Mouse (Mus musculus) adrenal gland, postnatal 4 days (tissue): ENCODE measurements around the gene a. TPM values are rescaled to one million over a fixed set of nuclear protein-coding genes. Genes with fewer than 3 reads are reported as not detected.
A peak's percentile ranks its signal among the peaks of the same experiment; 100 is the strongest.

Experiments
- DNase-seq, 2 experiments: peaks; one replicate each; pipeline ENCODE4 v3.0.0; 2021 to 2022; ENCODE audit warnings: low spot score in 2 of 2, mixed read lengths in 2 of 2
- long read RNA-seq, 2 experiments: library from polyadenylated mRNA; stranded (forward); transcript quantifications; one replicate each; pipeline ENCODE4 v2.0.0; 2021
- total RNA-seq, 2 experiments: library from RNA; stranded (reverse); gene quantifications; 2 replicates each; pipeline ENCODE4 v1.2.3; 2021

Gene a
- not detected for total RNA-seq
- long read RNA-seq, experiment 1, partial matches to known transcripts = 0 of 5 reads
- long read RNA-seq, experiment 1, other reads (novel, unspliced or antisense) = 5 of 5 reads
- long read RNA-seq, experiment 2, partial matches to known transcripts = 0 of 6 reads
- long read RNA-seq, experiment 2, other reads (novel, unspliced or antisense) = 6 of 6 reads

DNA sequence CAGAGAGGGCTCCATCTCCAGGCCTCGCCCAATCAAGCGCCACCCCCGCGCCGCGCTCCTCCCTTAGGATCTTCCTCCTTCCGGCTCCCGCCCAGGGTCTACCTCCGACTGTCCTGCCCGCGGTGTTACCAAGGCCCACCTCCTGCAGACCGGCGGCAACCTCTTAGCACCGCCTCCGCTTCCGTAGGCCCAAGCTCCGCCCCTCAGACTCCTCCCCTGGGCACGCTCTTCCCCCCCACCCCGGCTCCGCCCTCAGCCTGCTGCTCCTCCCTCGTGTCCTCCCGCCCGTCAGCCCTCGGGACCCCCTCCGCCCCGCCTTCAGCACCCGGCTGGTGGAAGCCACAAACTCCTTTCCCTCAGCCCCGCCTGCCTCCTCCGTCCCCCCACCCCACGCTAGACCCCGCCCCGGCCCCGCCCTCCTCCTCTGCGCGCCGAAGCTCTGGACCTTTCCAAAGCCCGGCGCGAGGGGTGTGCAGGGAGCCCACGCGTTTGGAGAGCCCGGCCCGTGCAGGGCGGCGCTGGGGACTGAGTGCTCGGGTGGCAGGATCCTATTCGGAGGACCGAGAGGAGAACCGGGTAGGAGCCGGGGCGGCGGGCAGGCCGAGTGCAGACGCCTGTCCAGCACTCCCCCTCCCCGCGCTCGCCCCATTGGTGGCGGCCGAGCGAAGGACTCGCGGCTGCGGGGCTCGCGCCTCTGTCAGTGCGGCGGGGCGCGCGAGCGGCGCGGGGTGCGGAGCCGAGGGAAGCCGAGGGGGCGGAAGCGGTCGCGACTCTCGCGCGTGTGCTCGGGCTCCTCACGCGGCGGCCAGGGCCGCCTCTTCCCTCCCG lies at the start of gene a, which contains the start of gene Raly:
Gene a, plus strand, starts transcription at position 747 of the 828 bp plus-strand sequence.
Gene Raly, plus strand, starts transcription at position 441 of the 828 bp plus-strand sequence.
- DNase-seq = peak; percentile 88 to 97

- DNase-seq = no peak
These were observed 48.0 kb upstream of the a start for GRCm38 (mm10) chr2:154742911-154743819.

DNA sequence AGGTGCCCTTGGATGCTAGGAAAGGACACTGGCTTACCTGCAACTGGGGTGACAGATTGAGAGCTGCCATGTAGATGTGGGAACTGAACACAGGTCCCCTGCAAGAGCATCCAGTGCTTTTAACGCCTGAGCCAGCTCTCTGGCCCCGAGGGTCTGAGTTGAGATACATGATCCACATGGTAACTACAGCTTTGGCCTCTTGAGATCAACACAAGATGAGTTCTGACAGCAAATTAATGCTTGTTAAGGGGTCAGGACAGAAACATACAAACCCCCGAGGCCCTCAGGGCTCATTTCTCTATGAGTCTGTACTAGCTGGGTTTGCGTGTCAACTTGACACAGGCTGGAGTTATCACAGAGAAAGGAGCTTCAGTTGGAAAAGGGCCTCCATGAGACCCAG lies 47.3 kb upstream of the a start:
- no peak for DNase-seq

DNA sequence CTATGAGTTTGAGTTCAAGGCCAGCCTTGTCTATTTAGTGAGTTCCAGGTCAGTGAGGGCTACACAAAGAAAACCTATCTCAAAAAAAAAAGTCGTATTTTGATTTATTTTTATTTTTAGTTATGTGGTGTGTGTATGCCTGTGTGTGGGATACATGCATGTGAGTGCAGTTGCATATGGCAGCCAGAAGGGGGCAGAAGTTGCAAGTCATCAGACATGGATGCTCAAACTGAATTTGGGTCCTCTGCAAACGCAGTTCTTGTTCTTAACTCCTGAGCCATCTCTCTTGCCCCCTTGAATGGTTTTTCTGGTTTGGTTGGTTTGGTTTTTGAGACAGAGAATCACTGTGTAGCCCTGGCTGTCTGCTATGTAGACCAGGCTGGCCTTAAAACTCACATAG lies 42.8 kb upstream of the a start:
- no peak for DNase-seq

- no peak for DNase-seq
These were observed 41.9 kb upstream of the a start for GRCm38 (mm10) chr2:154749046-154750036.

- DNase-seq = peak in 1 of 2 experiments; percentile 28
These were observed 39.3 kb upstream of the a start for GRCm38 (mm10) chr2:154751924-154752323.

- no peak for DNase-seq
These were observed 37.1 kb upstream of the a start for GRCm38 (mm10) chr2:154754068-154754560.

GRCm38 (mm10) chr2:154755791-154756190 lies 35.4 kb upstream of the a start:
- DNase-seq = no peak

- DNase-seq = no peak
These were observed 33.5 kb upstream of the a start for GRCm38 (mm10) chr2:154757691-154758090.

DNA sequence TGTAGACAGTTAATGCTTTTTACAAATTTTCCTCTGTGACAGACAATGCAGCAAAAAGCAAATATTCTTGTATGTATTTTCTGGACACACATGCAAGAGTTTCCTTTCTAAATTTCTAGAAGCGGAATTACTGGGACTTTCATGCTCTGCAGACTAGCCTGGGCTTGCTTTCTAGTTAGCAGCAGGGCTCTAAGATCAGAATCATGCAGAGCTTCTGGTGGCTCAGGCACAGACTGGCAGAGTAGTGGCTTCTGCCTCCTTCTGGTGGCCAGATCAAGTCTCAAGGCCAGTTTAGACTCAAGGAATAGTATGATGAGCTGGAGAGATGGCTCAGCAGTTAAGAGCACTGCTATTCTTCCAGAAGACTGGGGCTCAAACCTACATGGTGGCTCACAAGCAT lies 32.7 kb upstream of the a start:
- no peak for DNase-seq

- no peak for DNase-seq
These were observed 28.0 kb upstream of the a start for GRCm38 (mm10) chr2:154763226-154763625.

- no peak for DNase-seq
These were observed 26.2 kb upstream of the a start for GRCm38 (mm10) chr2:154764828-154765497.

DNA sequence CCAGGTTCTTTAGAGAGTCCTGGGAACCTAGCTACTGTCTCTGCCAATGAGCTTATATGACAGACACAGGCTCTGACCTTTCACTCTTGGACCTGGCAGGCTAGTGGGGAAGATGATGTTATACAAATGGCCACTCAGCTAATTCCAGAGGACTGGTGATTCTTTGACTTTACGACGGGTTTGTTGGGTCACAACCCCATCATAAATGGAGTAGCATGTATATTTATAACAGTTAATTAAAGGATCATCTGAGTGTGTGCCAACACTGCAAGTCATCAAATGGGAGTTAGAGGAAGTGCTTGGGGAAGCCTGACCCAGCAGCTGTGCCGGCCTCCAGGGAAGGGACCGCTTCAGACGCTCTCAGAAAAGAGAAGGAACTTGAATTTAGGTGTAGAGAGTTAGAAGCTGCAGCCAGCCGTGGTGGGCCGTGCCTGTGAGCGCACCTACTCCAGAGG lies 25.6 kb upstream of the a start:
- no peak for DNase-seq

GRCm38 (mm10) chr2:154767051-154767450 lies 24.2 kb upstream of the a start:
- no peak for DNase-seq

DNA sequence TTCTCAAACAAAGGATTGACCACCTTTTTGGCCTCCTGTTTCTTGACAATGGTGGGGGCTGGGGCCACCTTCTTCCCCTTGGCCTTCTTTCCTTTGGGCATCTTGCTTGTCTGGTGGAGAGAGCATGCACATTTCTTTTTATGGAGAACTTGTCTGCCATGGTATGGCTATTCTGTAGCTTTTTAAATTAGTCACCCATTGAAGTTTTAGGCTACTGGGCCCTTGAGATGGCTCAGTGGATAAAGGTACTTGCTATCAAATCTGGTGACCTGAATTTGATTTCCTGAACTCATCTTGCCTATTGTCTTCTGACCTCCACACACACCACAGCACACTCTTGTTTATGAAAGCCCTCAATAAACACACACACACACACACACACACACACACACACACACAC lies 21.3 kb upstream of the a start, which contains the start of gene Gm14214:
Gene Gm14214, minus strand, starts transcription at position 101 of the 400 bp plus-strand sequence.
- no peak for DNase-seq

DNA sequence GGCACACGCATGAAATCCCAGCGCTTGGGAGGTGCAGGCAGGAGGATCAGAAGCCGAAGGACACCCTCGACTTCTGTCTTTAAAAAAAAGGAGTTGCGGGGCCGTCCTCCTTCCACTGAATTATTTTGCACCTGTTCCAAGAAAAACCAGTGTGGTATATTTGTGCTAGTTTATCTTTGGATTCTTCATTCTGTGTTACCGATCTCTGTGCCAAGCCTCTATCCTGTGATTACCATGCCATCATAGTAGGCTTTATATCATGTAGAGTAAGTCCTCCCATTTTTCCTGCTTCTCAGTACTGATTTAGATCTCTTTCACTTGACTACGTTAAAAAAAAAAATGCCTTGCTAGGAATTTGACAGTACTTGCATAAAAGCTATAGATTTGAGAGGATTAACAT lies 19.6 kb upstream of the a start:
- DNase-seq = no peak

DNA sequence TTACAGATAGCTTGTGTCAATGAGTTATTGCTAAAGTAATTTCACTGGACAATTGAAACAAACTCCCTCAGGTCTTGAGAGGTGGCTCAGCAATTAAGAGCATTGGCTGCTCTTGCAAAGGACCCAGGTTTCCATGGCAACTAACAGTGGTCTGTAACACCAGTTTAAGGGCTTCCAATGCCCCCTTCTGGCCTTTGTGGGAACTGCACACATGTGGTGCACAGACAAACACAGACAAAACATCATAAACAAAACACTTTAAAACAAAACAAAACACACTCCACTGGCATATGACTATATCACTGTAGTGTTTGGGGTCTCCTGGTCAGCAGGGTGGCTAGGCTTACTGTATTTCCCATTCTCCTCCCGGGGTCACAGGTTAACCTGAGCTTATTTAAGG lies 17.2 kb upstream of the a start:
- DNase-seq = no peak

DNA sequence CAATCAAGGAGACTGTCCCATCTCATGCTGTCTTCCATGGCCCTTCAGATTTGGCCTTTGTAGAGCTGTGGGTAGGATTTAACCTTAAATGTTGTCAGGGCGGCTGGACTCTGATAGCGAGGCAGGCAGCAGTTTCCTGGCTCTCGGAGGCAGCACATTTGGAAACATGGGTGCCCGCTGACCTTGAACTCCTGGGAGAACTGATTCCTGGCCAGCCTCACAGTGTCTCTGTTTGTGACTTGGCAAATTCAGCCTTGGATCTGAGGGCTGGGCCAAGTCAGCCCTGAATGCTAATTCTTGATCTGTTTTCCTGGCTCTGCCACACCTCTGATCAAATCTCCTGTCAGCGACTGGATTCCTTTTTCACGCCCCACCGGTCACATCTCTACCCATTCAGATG lies 14.7 kb upstream of the a start:
- no peak for DNase-seq

DNA sequence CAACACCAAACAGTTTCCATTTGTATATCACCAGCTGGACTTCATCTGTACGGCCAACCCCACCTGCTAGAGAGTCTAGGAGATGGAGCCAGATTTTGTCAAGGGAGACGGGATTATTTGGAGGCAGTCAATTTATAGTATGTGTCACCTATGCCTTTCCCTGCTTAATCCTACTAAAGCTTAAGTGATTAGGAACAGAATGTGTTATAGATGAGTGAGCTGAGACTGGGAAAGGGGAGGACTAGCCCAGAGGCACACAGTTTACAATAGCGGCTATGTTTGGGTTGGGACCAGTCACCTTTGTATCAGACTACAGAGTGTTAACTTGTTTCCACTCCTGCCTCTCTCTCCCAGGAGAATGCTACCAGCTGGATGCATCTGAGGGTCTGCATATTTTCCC lies 11.6 kb upstream of the a start:
- DNase-seq = no peak

- DNase-seq = no peak
These were observed 8.8 kb upstream of the a start for GRCm38 (mm10) chr2:154782361-154782760.
